ENCODE assay signal across 8 mouse cellular contexts in genomic region chr5:36398463-36399364, GRCm38 (mm10). TPM values are rescaled to one million over a fixed set of nuclear protein-coding genes. Genes with fewer than 3 reads are reported as not detected.
A peak's percentile ranks its signal among the peaks of the same experiment; 100 is the strongest.
DNase-seq lines count a peak whose midpoint lies in the region; ATAC-seq and TF ChIP-seq lines count a peak whose summit lies in the region.

No protein-coding gene starts in this region.

- no peak overlapping the region for H3K4me2 ChIP-seq in liver, embryonic 14.5 days (ENCODE audit: low read depth)
- H3K4me2 ChIP-seq in neural tube, embryonic 15.5 days: peak overlapping the region; percentile 31

- TF ChIP-seq CTCF in G1E (IDR thresholded peaks at IDR 0.05; ENCODE audit: low read depth, low read length): no peak
- peak; percentile 41 for TF ChIP-seq CTCF in liver, embryonic 14.5 days (IDR thresholded peaks at IDR 0.05; ENCODE audit: low read depth)

- peaks cover 8% of the 10 kb centered on the region; the same call in 1 of the 2 replicates for H3K27me3 ChIP-seq in G1E (ENCODE audit: insufficient read depth, low read length)
- H3K27me3 ChIP-seq in liver, embryonic 14.5 days (ENCODE audit: control insufficient read depth, insufficient read depth, low read length): peaks cover 9% of the 10 kb centered on the region
- peaks cover 20% of the 10 kb centered on the region for H3K27me3 ChIP-seq in neural tube, embryonic 15.5 days (replicated peaks)

- no peak overlapping the region for H3K4me3 ChIP-seq in G1E (ENCODE audit: low read depth, low read length)
- H3K4me3 ChIP-seq in liver, embryonic 14.5 days (ENCODE audit: insufficient read depth in 1 of 2, low read depth in 2 of 2, low read length in 2 of 2): no peak overlapping the region
- no peak overlapping the region for H3K4me3 ChIP-seq in neural tube, embryonic 15.5 days (replicated peaks)

- H3K4me1 ChIP-seq in G1E (ENCODE audit: insufficient read depth, low read depth, low read length): peaks cover 4% of the 10 kb centered on the region; the same call in 1 of the 2 replicates
- H3K4me1 ChIP-seq in liver, embryonic 14.5 days (replicated peaks; ENCODE audit: control insufficient read depth in 2 of 2, insufficient read depth in 2 of 2, low read length in 1 of 2): no peaks in the 10 kb centered on the region
- peaks cover 46% of the 10 kb centered on the region for H3K4me1 ChIP-seq in neural tube, embryonic 15.5 days

- 0 out of 2 replicates have a peak, but pooled peaks have one; percentile 4 for ATAC-seq in G1E (ENCODE audit: extremely low read depth, insufficient number of reproducible peaks, low FRiP score, poor library complexity, severe bottlenecking)
- ATAC-seq in common myeloid progenitor, adult 5-6 weeks (replicated peaks; ENCODE audit: low read depth, poor library complexity, severe bottlenecking): peak; percentile 53
- ATAC-seq in liver, embryonic 14.5 days (ENCODE audit: insufficient read depth): no peak
- ATAC-seq in neural tube, embryonic 15.5 days (ENCODE audit: low FRiP score): no peak

- H3K27ac ChIP-seq in liver, embryonic 14.5 days: no peak overlapping the region
- no peak overlapping the region for H3K27ac ChIP-seq in neural tube, embryonic 15.5 days (replicated peaks)

- 10% methylated on average over 18 of the region's 18 CpGs for WGBS in liver, embryonic 14.5 days (ENCODE audit: insufficient replicate concordance)
- WGBS in neural tube, embryonic 15.5 days: 10% methylated on average over 18 of the region's 18 CpGs

- no peak for TF ChIP-seq EP300 in liver, embryonic 14.5 days (IDR thresholded peaks at IDR 0.05; ENCODE audit: low read depth)

- DNase-seq in 3134 (ENCODE audit: extremely low read depth, insufficient read length, low spot score) (peak; percentile 29), G1E (ENCODE audit: low spot score) (no peak)
- peak; percentile 21 to 54 for DNase-seq in heart, adult 9 months (ENCODE audit: low spot score in 2 of 2)
- DNase-seq in kidney, adult 8-10 months: peak; percentile 84 to 86
- no peak for DNase-seq in liver, embryonic 14.5 days (ENCODE audit: low read depth in 3 of 3, low spot score in 3 of 3)
- peak; percentile 71 to 73 for DNase-seq in thymus, postnatal 36 days

- H3K36me3 ChIP-seq in G1E (replicated peaks): no peaks in the 10 kb centered on the region
- H3K36me3 ChIP-seq in liver, embryonic 14.5 days (replicated peaks; ENCODE audit: control insufficient read depth, insufficient read depth, low read depth): no peaks in the 10 kb centered on the region
- no peaks in the 10 kb centered on the region for H3K36me3 ChIP-seq in neural tube, embryonic 15.5 days

- H3K9ac ChIP-seq in liver, embryonic 14.5 days (replicated peaks): no peak overlapping the region
- no peak overlapping the region for H3K9ac ChIP-seq in neural tube, embryonic 15.5 days (replicated peaks)

- H3K9me3 ChIP-seq in G1E (replicated peaks): no peaks in the 10 kb centered on the region
- no peaks in the 10 kb centered on the region for H3K9me3 ChIP-seq in liver, embryonic 14.5 days (ENCODE audit: control insufficient read depth, low read length)
- H3K9me3 ChIP-seq in neural tube, embryonic 15.5 days (replicated peaks): no peaks in the 10 kb centered on the region

RNA-seq across cellular contexts. Expression of gene Sorcs2, which starts 0.8 kb away (rescaled TPM):
- total RNA-seq in G1E (2014; fragmentation: Nextera tagmentation) (not detected in 2 replicates), G1E (2017) (under 0.01 and 0.22 TPM in 2 replicates)
- polyA plus RNA-seq in G1E (2012): 0.04 and 0.07 TPM in 2 replicates
- total RNA-seq in common myeloid progenitor, adult 5-6 weeks (2017): not detected in 2 replicates
- polyA plus RNA-seq in liver, embryonic 14.5 days (2012; rRNA removed): 0.33 and 0.42 TPM in 2 replicates
- 0.17 and 0.25 TPM in 2 replicates for polyA plus RNA-seq in liver, embryonic 14.5 days (2014; fragmentation: Nextera tagmentation; extraction: Ambion mirVana)
- 14.2 and 14.8 TPM in 2 replicates for polyA plus RNA-seq in neural tube, embryonic 15.5 days (2015; fragmentation: Nextera tagmentation; extraction: Ambion mirVana)

Comparison
In these comparisons a context has a peak if more than half of its experiments do, and no peak if none do; other contexts are left out.
1. DNase-seq: peak in 3134 (single experiment), heart, adult 9 months (2 of 2), kidney, adult 8-10 months (2 of 2) and thymus, postnatal 36 days (2 of 2); none in G1E (single experiment) and liver, embryonic 14.5 days (0 of 3).
2. ATAC-seq: peak in G1E (single experiment) and common myeloid progenitor, adult 5-6 weeks (single experiment); none in liver, embryonic 14.5 days (single experiment) and neural tube, embryonic 15.5 days (single experiment).
3. RNA of gene Sorcs2, which starts 0.8 kb away (polyA plus RNA-seq): 14.2 to 14.8 TPM in neural tube, embryonic 15.5 days; 0.17 to 0.42 TPM in liver, embryonic 14.5 days and 0.04 to 0.07 TPM in G1E; every median in the first group is over 10 times any median in the second.